Mouse (Mus musculus) myocyte (in vitro differentiated cells): ENCODE data around the gene Foxc2.

Source experiments
- CEBPB ChIP-seq: IDR thresholded peaks from 2 replicates; pipeline ENCODE4 v1.6.1; 2011; ENCODE audit warnings: mild to moderate bottlenecking, moderate library complexity; ENCODE audit not compliant: poor library complexity, insufficient read depth, severe bottlenecking
- E2F4 ChIP-seq: IDR thresholded peaks from one replicate; pipeline ENCODE4 v1.6.1; 2011; ENCODE audit warnings: mild to moderate bottlenecking, control low read depth, moderate library complexity; ENCODE audit not compliant: insufficient read depth
- MAX ChIP-seq: IDR thresholded peaks from one replicate; pipeline ENCODE4 v1.6.1; 2011; ENCODE audit warnings: low read depth, mild to moderate bottlenecking, control low read depth
- MYOG ChIP-seq, 3 experiments: IDR thresholded peaks; one replicate each; pipeline ENCODE4 v1.6.1; 2011; ENCODE audit warnings: control low read depth in 2 of 3, low read depth in 2 of 3, mild to moderate bottlenecking in 2 of 3; ENCODE audit not compliant: insufficient read length in 2 of 3, control insufficient read depth in 1 of 3, insufficient read depth in 1 of 3
- POLR2A ChIP-seq: IDR thresholded peaks from one replicate; pipeline ENCODE4 v1.6.1; 2011; ENCODE audit warnings: low read depth, mild to moderate bottlenecking, control low read depth, moderate library complexity; ENCODE audit not compliant: insufficient read length
- POLR2AphosphoS2 ChIP-seq: IDR thresholded peaks from one replicate; pipeline ENCODE4 v1.6.1; 2011; ENCODE audit warnings: low read depth, control low read depth; ENCODE audit not compliant: insufficient read length
- TCF12 ChIP-seq: IDR thresholded peaks from one replicate; pipeline ENCODE4 v1.6.1; 2011; ENCODE audit warnings: mild to moderate bottlenecking, control low read depth; ENCODE audit not compliant: poor library complexity, insufficient read depth, severe bottlenecking
- TCF3 ChIP-seq: IDR thresholded peaks from one replicate; pipeline ENCODE4 v1.6.1; 2011; ENCODE audit warnings: low read depth, control low read depth; ENCODE audit not compliant: insufficient read length
- USF1 ChIP-seq: IDR thresholded peaks from one replicate; pipeline ENCODE4 v1.6.1; 2011; ENCODE audit warnings: low read depth, mild to moderate bottlenecking, control low read depth, moderate library complexity

- TF ChIP-seq POLR2AphosphoS2 = no peak
- TF ChIP-seq POLR2A = no peak
- no peak for TF ChIP-seq MAX
- no peak for TF ChIP-seq USF1
- no peak for TF ChIP-seq CEBPB
- no peak for TF ChIP-seq TCF12
- TF ChIP-seq E2F4 = no peak
- no peak for TF ChIP-seq TCF3
- no peak for TF ChIP-seq MYOG (IDR thresholded peaks at IDR 0.05; ENCODE audit: control insufficient read depth in 1 of 3, insufficient read depth in 1 of 3, insufficient read length in 2 of 3, low read depth in 2 of 3)
Observed at GRCm38 (mm10) chr8:121108657-121109056, 7.3 kb upstream of the Foxc2 start.
